ENCODE assay signal across 25 mouse cellular contexts in genomic region chr1:77420348-77420747, GRCm38 (mm10).
A peak's percentile ranks its signal among the peaks of the same experiment; 100 is the strongest.
DNase-seq lines count a peak whose midpoint lies in the region; ATAC-seq and TF ChIP-seq lines count a peak whose summit lies in the region.
"Had no signal": no experiment of that assay in that cellular context is flagged by ENCODE, and none has a peak within 500 bp of the region (broad histone marks: within the 10 kb centered on the region; RNA-seq: fewer than 3 reads in every experiment).

No protein-coding gene starts in this region.

- ATAC-seq in kidney, embryonic 15.5 days (replicated peaks; ENCODE audit: low FRiP score), result no peak
- ATAC-seq in cerebellum, adult (ENCODE audit: insufficient number of reproducible peaks, low FRiP score, low TSS enrichment), result no peak
- ATAC-seq: CD4-positive, CD25-positive, alpha-beta regulatory T cell, adult 4 months; forebrain, embryonic 14.5 days had no signal

- no peaks in the 10 kb centered on the region for H3K27me3 ChIP-seq in kidney, adult 2 months (replicated peaks; ENCODE audit: control insufficient read depth, insufficient read depth, low read length)
- no peaks in the 10 kb centered on the region for H3K27me3 ChIP-seq in kidney, embryonic 15.5 days
- H3K27me3 ChIP-seq: CH12.LX; embryonic facial prominence, embryonic 12.5 days; forebrain, embryonic 12.5 days; Patski had no signal

- no peak for TF ChIP-seq CTCF in kidney, adult 2 months (conservative IDR thresholded peaks at IDR 0.05; ENCODE audit: insufficient read depth, insufficient read length, low read depth, low read length)
- TF ChIP-seq CTCF in left cerebral cortex, adult 2 months (IDR thresholded peaks at IDR 0.05), result no peak

- H3K36me3 ChIP-seq in kidney, adult 2 months (ENCODE audit: control insufficient read depth, insufficient read depth, low read length), result no peaks in the 10 kb centered on the region
- no peaks in the 10 kb centered on the region for H3K36me3 ChIP-seq in kidney, embryonic 15.5 days
- H3K36me3 ChIP-seq: G1E had no signal

- no peaks in the 10 kb centered on the region for H3K9me3 ChIP-seq in kidney, embryonic 15.5 days (replicated peaks)
- H3K9me3 ChIP-seq: embryonic facial prominence, embryonic 10.5 days; embryonic facial prominence, embryonic 12.5 days; forebrain, embryonic 10.5 days; forebrain, embryonic 12.5 days had no signal

- peak; percentile 35 for DNase-seq in kidney, adult 2 months
- no peak for DNase-seq in left cerebral cortex, adult 2 months (ENCODE audit: extremely low spot score in 1 of 2, low spot score in 2 of 2)
- no peak for DNase-seq in left cerebral cortex, adult 8-10 months (ENCODE audit: low spot score in 2 of 2)
- peak; percentile 42 for DNase-seq in ZHBTc4 (ENCODE audit: low read depth, low spot score)
- peak; percentile 57 for DNase-seq in gonadal fat pad, adult 2 months (ENCODE audit: low read depth)
- DNase-seq in heart, adult 18-20 months, result no peak
- DNase-seq: adrenal gland, adult 2 months; adrenal gland, postnatal 25 days; B cell, adult 2 months; cerebellum, adult 11-12 months; cerebellum, adult 2 months; cerebellum, adult 9-10 months; cerebellum, postnatal 10 days; cerebellum, postnatal 25 days had no signal

- no peaks in the 10 kb centered on the region; the same call in 1 of the 2 replicates for H3K4me1 ChIP-seq in kidney, adult 2 months (ENCODE audit: control insufficient read depth, insufficient read depth, low read length)
- peaks cover 16% of the 10 kb centered on the region for H3K4me1 ChIP-seq in kidney, embryonic 15.5 days

- no peak overlapping the region for H3K9ac ChIP-seq in kidney, embryonic 15.5 days
- H3K9ac ChIP-seq: embryonic facial prominence, embryonic 12.5 days; forebrain, embryonic 12.5 days had no signal

- intact Hi-C loops in left cerebral cortex, adult 2 months (cut with DNase I), result no loop called here

- no peak overlapping the region for H3K4me2 ChIP-seq in kidney, embryonic 15.5 days
- H3K4me2 ChIP-seq: embryonic facial prominence, embryonic 12.5 days; forebrain, embryonic 12.5 days had no signal

- no peak for TF ChIP-seq POLR2A in kidney, adult 2 months (IDR thresholded peaks at IDR 0.05; ENCODE audit: low read depth, low read length)

- no peak overlapping the region for H3K4me3 ChIP-seq in kidney, adult 2 months (ENCODE audit: insufficient read depth, low read depth, low read length)
- no peak overlapping the region for H3K4me3 ChIP-seq in kidney, embryonic 15.5 days (replicated peaks)
- no peak overlapping the region for H3K4me3 ChIP-seq in left cerebral cortex, adult 2 months
- H3K4me3 ChIP-seq: embryonic facial prominence, embryonic 10.5 days; embryonic facial prominence, embryonic 12.5 days; forebrain, embryonic 10.5 days; forebrain, embryonic 12.5 days had no signal

- 79% methylated on average over 2 of the region's 2 CpGs for WGBS in kidney, adult 2 months
- WGBS in kidney, embryonic 15.5 days, result 64% methylated on average over 2 of the region's 2 CpGs

- H3K27ac ChIP-seq in kidney, adult 2 months (ENCODE audit: insufficient read depth, low read depth, low read length), result no peak overlapping the region
- no peak overlapping the region for H3K27ac ChIP-seq in kidney, embryonic 15.5 days
- H3K27ac ChIP-seq in left cerebral cortex, adult 2 months, result peak overlapping the region; percentile 38; the same call in 1 of the 2 replicates
- H3K27ac ChIP-seq: embryonic facial prominence, embryonic 10.5 days; embryonic facial prominence, embryonic 12.5 days; forebrain, embryonic 10.5 days; forebrain, embryonic 12.5 days had no signal

Comparison
In these comparisons a context has a peak if more than half of its experiments do, and no peak if none do; other contexts are left out.
1. DNase-seq: peak in kidney, adult 2 months (single experiment), ZHBTc4 (single experiment) and gonadal fat pad, adult 2 months (single experiment); none in left cerebral cortex, adult 2 months (0 of 2), left cerebral cortex, adult 8-10 months (0 of 2) and heart, adult 18-20 months (0 of 2).